9 mouse cellular contexts compared by ENCODE assay signal in genomic region chr9:56121097-56121496, GRCm38 (mm10). TPM values are rescaled to one million over a fixed set of nuclear protein-coding genes. Genes with fewer than 3 reads are reported as not detected.
DNase-seq lines count a peak whose midpoint lies in the region; ATAC-seq and TF ChIP-seq lines count a peak whose summit lies in the region.
"Had no signal": no experiment of that assay in that cellular context is flagged by ENCODE, and none has a peak within 500 bp of the region (broad histone marks: within the 10 kb centered on the region; RNA-seq: fewer than 3 reads in every experiment).

No protein-coding gene starts in this region.

- peaks cover 2% of the 10 kb centered on the region; the same call in 1 of the 2 replicates for H3K36me3 ChIP-seq in liver, embryonic 12.5 days
- H3K36me3 ChIP-seq: liver, embryonic 15.5 days had no signal

- no peaks in the 10 kb centered on the region for H3K9me3 ChIP-seq in liver, embryonic 12.5 days (replicated peaks)
- H3K9me3 ChIP-seq: liver, embryonic 15.5 days had no signal

- WGBS in liver, embryonic 12.5 days (ENCODE audit: insufficient replicate concordance) = 49% methylated on average over 7 of the region's 7 CpGs

- no peaks in the 10 kb centered on the region; the same call in 1 of the 2 replicates for H3K4me1 ChIP-seq in liver, embryonic 12.5 days
- H3K4me1 ChIP-seq: liver, embryonic 15.5 days had no signal

- H3K9ac ChIP-seq in liver, embryonic 12.5 days = no peak overlapping the region
- H3K9ac ChIP-seq: liver, embryonic 15.5 days had no signal

- H3K4me2 ChIP-seq in liver, embryonic 12.5 days = no peak overlapping the region
- H3K4me2 ChIP-seq: liver, embryonic 15.5 days had no signal

- no peak overlapping the region for H3K27ac ChIP-seq in liver, embryonic 12.5 days
- H3K27ac ChIP-seq in layer of hippocampus, adult 2 months = no peak overlapping the region
- H3K27ac ChIP-seq: liver, embryonic 15.5 days had no signal

- H3K27me3 ChIP-seq in liver, embryonic 12.5 days (replicated peaks) = 0 out of 2 replicates have a peak, but pooled peaks cover 7% of the 10 kb centered on the region
- H3K27me3 ChIP-seq: liver, embryonic 15.5 days had no signal

- DNase-seq in liver = peak; percentile 22
- DNase-seq in adrenal gland, postnatal 10 days = peak; percentile 54
- DNase-seq in forelimb bud, embryonic 11.5 days (ENCODE audit: low read depth, low spot score) = peak; percentile 52
- peak; percentile 59 to 65 for DNase-seq in layer of hippocampus, adult 2 months (ENCODE audit: low spot score in 2 of 2)
- peak; percentile 62 for DNase-seq in right cerebral cortex, postnatal 4 days
- no peak for DNase-seq in T-cell, adult 2 months (ENCODE audit: low spot score)

- TF ChIP-seq CTCF in layer of hippocampus, adult 2 months (conservative IDR thresholded peaks at IDR 0.05) = peak; percentile 79

- no peak for ATAC-seq in liver, embryonic 12.5 days
- ATAC-seq in megakaryocyte-erythroid progenitor cell, adult 5-6 weeks (replicated peaks; ENCODE audit: low FRiP score, low TSS enrichment, poor library complexity, severe bottlenecking) = 0 out of 2 replicates have a peak, but pooled peaks have one; percentile 43

- no peak overlapping the region for H3K4me3 ChIP-seq in liver, embryonic 12.5 days
- no peak overlapping the region for H3K4me3 ChIP-seq in layer of hippocampus, adult 2 months
- H3K4me3 ChIP-seq: liver, embryonic 15.5 days had no signal

RNA-seq across cellular contexts. Expression of gene Pstpip1, which starts 31.3 kb away (rescaled TPM):
- polyA plus RNA-seq in liver, embryonic 12.5 days (2016; fragmentation: Nextera tagmentation; extraction: Ambion mirVana) = 3.2 and 3.7 TPM in 2 replicates
- 1 to 10 TPM; 3.6 to 4.9 TPM for total RNA-seq in adrenal gland, postnatal 10 days (2021)
- total RNA-seq in layer of hippocampus, adult 2 months (2021) = 1 to 10 TPM; 2.0 to 4.8 TPM
- 3.9 and 5.1 TPM in 2 replicates for total RNA-seq in megakaryocyte-erythroid progenitor cell, adult 5-6 weeks (2014; fragmentation: Nextera tagmentation)
- total RNA-seq in megakaryocyte-erythroid progenitor cell, adult 5-6 weeks (2017) = 4.7 and 10.1 TPM in 2 replicates

RNA-seq across cellular contexts. Expression of gene Tspan3, which starts 44.2 kb away (rescaled TPM):
- polyA plus RNA-seq in liver, embryonic 12.5 days (2016; fragmentation: Nextera tagmentation; extraction: Ambion mirVana) = 70.5 and 70.6 TPM in 2 replicates
- total RNA-seq in adrenal gland, postnatal 10 days (2021) = 100 to 1,000 TPM; 126 to 152 TPM
- total RNA-seq in layer of hippocampus, adult 2 months (2021) = 100 to 1,000 TPM; 309 to 331 TPM
- 14.0 and 15.7 TPM in 2 replicates for total RNA-seq in megakaryocyte-erythroid progenitor cell, adult 5-6 weeks (2014; fragmentation: Nextera tagmentation)
- total RNA-seq in megakaryocyte-erythroid progenitor cell, adult 5-6 weeks (2017) = 16.8 and 27.4 TPM in 2 replicates

Comparison
In these comparisons a context has a peak if more than half of its experiments do, and no peak if none do; other contexts are left out.
1. RNA of gene Tspan3, which starts 44.2 kb away (total RNA-seq): 309 to 331 TPM in layer of hippocampus, adult 2 months and 126 to 152 TPM in adrenal gland, postnatal 10 days; 14.0 to 27.4 TPM in megakaryocyte-erythroid progenitor cell, adult 5-6 weeks; every median in the first group is over 4 times any median in the second.